Mouse (Mus musculus): ENCODE data around the gene Map3k20. TPM values are rescaled to one million over a fixed set of nuclear protein-coding genes. Genes with fewer than 3 reads are reported as not detected.

Gene Map3k20
- polyA plus RNA-seq (2012): 3.1 and 4.9 TPM in 2 replicates

DNA sequence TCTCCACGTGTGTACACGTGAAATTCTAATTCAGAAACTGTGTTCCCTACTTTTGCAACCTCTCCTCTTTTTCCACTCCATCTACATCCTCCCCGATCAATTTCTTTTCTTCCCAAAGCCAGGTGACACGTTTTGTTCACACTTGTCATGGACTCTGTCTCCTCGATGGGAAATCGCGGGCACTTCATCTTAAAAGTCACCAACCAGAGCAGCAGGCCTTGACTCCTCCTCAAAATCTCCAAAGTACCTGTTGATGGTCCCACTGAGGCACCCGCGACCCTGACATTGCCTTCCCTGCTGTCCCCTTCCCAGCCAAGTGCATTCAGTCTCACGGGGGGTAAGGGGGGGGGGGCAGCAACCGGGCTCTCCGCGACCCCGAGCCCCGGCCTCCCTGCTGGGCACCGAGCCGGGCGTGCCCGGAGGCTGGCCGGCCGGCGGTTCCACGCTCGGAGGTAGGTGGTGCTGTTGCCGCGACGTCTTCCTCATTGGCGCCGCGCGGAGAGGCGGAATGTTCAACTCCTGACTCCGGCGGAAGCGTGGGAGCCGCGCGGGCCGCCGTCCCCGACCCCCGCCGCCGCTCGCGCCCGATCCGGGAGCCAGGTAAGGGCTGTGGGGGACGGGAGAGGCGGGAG is at the start of gene Map3k20:
Gene Map3k20 (plus strand): TSS at position 382 of the 632 bp plus-strand sequence.

DNA sequence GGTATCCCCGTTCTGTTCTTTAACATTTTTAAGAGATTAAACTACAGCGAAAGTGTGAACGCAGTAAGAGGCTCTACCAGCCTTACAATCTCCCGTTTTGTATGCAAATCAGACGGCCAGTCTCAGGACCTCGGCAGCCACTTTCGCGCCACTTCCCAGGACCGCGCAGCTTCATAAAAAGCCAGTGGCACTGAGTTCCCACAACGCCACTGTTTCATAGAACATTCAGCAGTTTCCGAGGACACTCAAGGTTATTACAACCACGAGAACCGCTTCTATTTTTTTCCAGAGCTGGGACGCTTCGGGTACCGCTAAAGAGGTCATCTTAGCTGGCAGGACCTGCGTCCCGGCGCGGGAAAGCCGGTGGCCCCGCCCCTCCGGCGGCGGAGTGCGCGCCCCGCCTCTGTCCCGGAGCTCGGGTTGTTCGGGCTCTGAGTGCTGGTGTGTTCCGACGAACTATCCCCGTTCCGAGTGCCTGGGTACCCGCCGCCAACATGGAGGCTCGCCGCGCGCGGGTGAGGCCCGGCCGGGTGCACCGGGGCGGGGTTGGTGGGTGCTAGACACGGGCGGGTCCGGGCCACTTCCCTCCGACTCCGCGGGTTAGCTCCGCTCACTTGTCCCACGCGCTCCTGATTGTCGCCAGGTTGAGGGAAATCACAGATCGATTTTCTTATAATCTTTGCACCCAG is 190.5 kb downstream of the Map3k20 start, which contains the start of gene Cdca7:
Gene Cdca7 (plus strand): TSS at position 363 of the 689 bp plus-strand sequence.

Other genes with a start within 250 kb of the Map3k20 start
- 61.2 and 68.1 TPM in 2 replicates for gene Cdca7, start 190.5 kb downstream of the Map3k20 start, polyA plus RNA-seq (2012)